Mouse (Mus musculus) intestine, postnatal 0 days (tissue): Measurements from ENCODE around the gene Sfxn5. TPM values are rescaled to one million over a fixed set of nuclear protein-coding genes. Genes with fewer than 3 reads are reported as not detected.

ENCODE experiments used
- ATAC-seq: fragments of 200-750 bp; cut with Nextera tagmentation; 2 replicates; pipeline ENCODE4 v1.8.0; 2017; ENCODE audit warnings: mild to moderate bottlenecking, moderate TSS enrichment, moderate library complexity
- H3K27ac ChIP-seq: fragments of 300-500 bp; sonication (generic); 2 replicates; pipeline ENCODE4 v1.5.1; 2014; ENCODE audit warnings: mild to moderate bottlenecking, low read depth, low read length, moderate library complexity
- H3K27me3 ChIP-seq: fragments of 300-500 bp; sonication (generic); replicated peaks from 2 replicates; pipeline ENCODE4 v1.6.1; 2014; ENCODE audit warnings: low read length, mixed read lengths; ENCODE audit not compliant: control insufficient read depth, insufficient read depth
- H3K36me3 ChIP-seq: fragments of 300-500 bp; sonication (generic); 2 replicates; pipeline ENCODE4 v1.6.1; 2014; ENCODE audit warnings: mild to moderate bottlenecking, moderate library complexity; ENCODE audit not compliant: control insufficient read depth, insufficient read depth
- H3K4me1 ChIP-seq: fragments of 300-500 bp; sonication (generic); replicated peaks from 2 replicates; pipeline ENCODE4 v1.6.1; 2014; ENCODE audit warnings: antibody characterized with exemption, low read length, mixed read lengths; ENCODE audit not compliant: control insufficient read depth, insufficient read depth
- H3K4me2 ChIP-seq: fragments of 300-500 bp; sonication (generic); replicated peaks from 2 replicates; pipeline ENCODE4 v1.6.1; 2014; ENCODE audit warnings: low read depth, mild to moderate bottlenecking, moderate library complexity
- H3K4me3 ChIP-seq: fragments of 300-500 bp; sonication (generic); 2 replicates; pipeline ENCODE4 v1.5.1; 2014; ENCODE audit warnings: low read depth, low read length
- H3K9ac ChIP-seq: fragments of 300-500 bp; sonication (generic); 2 replicates; pipeline ENCODE4 v1.6.1; 2014; ENCODE audit warnings: mild to moderate bottlenecking, low read depth, low read length
- H3K9me3 ChIP-seq: fragments of 300-500 bp; sonication (generic); 2 replicates; pipeline ENCODE4 v1.6.1; 2016; ENCODE audit warnings: mixed run types; ENCODE audit not compliant: control insufficient read depth
- CTCF ChIP-seq: sonication (generic); IDR thresholded peaks from 2 replicates; pipeline ENCODE4 v1.5.1; 2016; ENCODE audit warnings: low read depth, mild to moderate bottlenecking, control low read depth, antibody characterized with exemption, moderate library complexity
- WGBS: fragments of 180-500 bp; shearing (Covaris S2); extraction: QIAGEN DNeasy Blood & Tissue Kit; methylation state at CpG from one replicate; pipeline ENCODE4 v1.1.7; 2014; 5-methylcytosine and 5-hydroxymethylcytosine counted together
- polyA plus RNA-seq: library from polyadenylated mRNA; unstranded; fragments of >200 nt; fragmentation: Nextera tagmentation; extraction: Ambion mirVana; gene quantifications from 2 replicates; pipeline ENCODE4 v1.2.1, GENCODE M21; 2015

Gene Sfxn5
- polyA plus RNA-seq, 1 experiment from 2014 or later = 3.4 TPM

DNA sequence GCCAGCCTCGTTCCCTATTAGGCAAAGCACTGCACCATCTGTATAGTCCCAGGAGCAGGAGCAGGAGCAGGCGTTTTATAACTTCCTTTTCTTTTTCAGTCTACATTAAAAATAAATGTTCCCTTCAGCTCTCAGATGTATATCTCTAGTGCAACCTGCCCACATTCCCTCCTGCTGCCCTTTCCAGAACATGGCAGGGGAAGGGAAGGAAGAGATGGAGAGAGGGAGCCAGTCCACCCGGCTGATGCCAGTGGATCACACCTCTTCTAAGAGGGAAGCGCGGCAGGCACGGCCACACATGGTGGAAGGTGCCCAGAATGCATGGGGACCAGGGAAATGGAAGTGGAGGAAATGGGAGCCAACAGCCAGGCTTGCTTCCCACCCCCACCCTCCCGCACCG is 56.7 kb downstream of the Sfxn5 start:
- H3K27ac ChIP-seq = no peak overlapping the region
- WGBS = 80% methylated on average over 8 of the region's 8 CpGs
- H3K4me3 ChIP-seq = no peak overlapping the region
- no peaks in the 10 kb centered on the region for H3K36me3 ChIP-seq
- ATAC-seq = no peak
- no peak overlapping the region for H3K9ac ChIP-seq
- no peaks in the 10 kb centered on the region for H3K4me1 ChIP-seq
- no peaks in the 10 kb centered on the region for H3K9me3 ChIP-seq
- no peak for TF ChIP-seq CTCF
- no peaks in the 10 kb centered on the region for H3K27me3 ChIP-seq
- H3K4me2 ChIP-seq = no peak overlapping the region

DNA sequence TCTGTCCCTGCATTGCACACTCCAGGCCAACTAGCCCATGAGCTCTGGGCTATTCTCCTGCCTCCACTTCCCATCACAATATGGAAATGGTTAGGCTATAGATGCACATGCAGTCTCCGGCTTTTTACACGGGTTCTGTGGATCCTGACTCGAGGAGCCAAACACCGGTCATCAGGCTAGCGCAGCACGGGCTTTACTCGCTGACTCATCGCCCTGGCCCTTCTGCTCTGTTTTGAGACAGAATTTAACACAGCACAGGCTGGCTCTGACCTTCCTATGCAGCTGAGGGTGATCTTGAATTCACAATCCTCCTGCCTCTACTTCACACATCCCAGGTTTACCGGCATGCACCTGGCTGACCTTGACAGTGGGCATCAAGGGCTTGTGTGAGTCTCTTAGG is 60.8 kb downstream of the Sfxn5 start:
- ATAC-seq = no peak

DNA sequence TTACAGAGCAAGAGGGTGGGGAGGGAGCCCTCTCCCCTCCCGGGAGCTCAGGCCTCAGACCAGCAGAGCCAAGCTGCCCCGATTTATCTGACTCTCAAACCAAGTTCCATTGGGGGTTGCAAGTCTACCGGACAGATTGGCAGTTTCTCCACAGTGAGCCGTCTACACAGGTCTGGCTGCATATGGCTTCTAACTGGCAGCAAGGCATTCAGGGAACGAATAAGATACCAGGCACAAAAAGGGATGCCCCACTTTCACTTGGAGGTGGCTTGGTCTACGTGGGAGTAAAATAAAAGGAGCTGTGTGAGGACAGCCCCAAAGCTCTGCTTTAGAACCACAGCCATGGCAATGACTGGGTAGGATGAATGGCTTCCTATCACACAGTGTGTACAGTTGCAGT is 67.2 kb downstream of the Sfxn5 start:
- Histone ChIP-seq H3K36me3 (no peaks in the 10 kb centered on the region), H3K4me2 (no peak overlapping the region), H3K27ac (no peak overlapping the region), H3K27me3 (no peaks in the 10 kb centered on the region), H3K9ac (no peak overlapping the region), H3K4me1 (no peaks in the 10 kb centered on the region), H3K4me3 (no peak overlapping the region), H3K9me3 (no peaks in the 10 kb centered on the region)
- TF ChIP-seq CTCF = no peak
- ATAC-seq = no peak
- 73% methylated on average over 6 of the region's 6 CpGs for WGBS

More for the DNA sequence above, 60.8 kb downstream of the Sfxn5 start:
- no peak overlapping the region for H3K27ac ChIP-seq
- no peaks in the 10 kb centered on the region for H3K9me3 ChIP-seq
- no peaks in the 10 kb centered on the region for H3K27me3 ChIP-seq
- no peaks in the 10 kb centered on the region for H3K4me1 ChIP-seq
- no peaks in the 10 kb centered on the region for H3K36me3 ChIP-seq
- H3K4me2 ChIP-seq = no peak overlapping the region
- no peak for TF ChIP-seq CTCF
- 80% methylated on average over 9 of the region's 9 CpGs for WGBS
- no peak overlapping the region for H3K4me3 ChIP-seq
- no peak overlapping the region for H3K9ac ChIP-seq

DNA sequence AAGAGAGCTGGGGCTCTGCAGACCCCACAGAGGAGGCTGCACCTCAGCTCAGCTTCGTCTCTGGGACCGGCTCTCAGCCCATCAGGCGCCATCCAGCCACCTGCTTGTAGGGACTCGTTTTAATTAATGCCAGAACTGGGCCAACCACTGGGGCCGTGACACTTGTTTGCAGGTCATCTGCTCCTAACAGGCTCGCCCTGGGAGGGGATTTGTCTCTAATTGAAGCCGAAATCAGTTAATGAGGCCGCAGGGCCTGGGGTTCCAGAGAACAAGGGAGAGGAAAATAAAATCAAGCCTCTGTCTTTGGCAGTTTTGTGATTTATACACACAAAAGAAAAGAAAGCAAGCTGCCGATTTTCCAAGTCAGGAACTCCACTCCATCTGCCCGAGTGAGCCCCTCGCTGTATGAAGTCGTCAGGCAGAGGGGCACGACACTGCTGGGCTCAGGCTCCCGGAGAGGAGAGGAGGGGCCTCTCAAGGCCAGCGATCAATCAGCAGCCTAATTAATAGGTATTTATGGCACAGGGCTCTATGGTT is 68.2 kb downstream of the Sfxn5 start:
- H3K27me3 ChIP-seq = no peaks in the 10 kb centered on the region
- 47% methylated on average over 15 of the region's 15 CpGs for WGBS
- no peak overlapping the region for H3K4me3 ChIP-seq
- no peaks in the 10 kb centered on the region for H3K9me3 ChIP-seq
- H3K36me3 ChIP-seq = no peaks in the 10 kb centered on the region
- H3K4me1 ChIP-seq = 0 out of 2 replicates have a peak, but pooled peaks cover 6% of the 10 kb centered on the region
- no peak for ATAC-seq
- no peak for TF ChIP-seq CTCF
- no peak overlapping the region for H3K9ac ChIP-seq
- H3K4me2 ChIP-seq = no peak overlapping the region
- no peak overlapping the region for H3K27ac ChIP-seq

DNA sequence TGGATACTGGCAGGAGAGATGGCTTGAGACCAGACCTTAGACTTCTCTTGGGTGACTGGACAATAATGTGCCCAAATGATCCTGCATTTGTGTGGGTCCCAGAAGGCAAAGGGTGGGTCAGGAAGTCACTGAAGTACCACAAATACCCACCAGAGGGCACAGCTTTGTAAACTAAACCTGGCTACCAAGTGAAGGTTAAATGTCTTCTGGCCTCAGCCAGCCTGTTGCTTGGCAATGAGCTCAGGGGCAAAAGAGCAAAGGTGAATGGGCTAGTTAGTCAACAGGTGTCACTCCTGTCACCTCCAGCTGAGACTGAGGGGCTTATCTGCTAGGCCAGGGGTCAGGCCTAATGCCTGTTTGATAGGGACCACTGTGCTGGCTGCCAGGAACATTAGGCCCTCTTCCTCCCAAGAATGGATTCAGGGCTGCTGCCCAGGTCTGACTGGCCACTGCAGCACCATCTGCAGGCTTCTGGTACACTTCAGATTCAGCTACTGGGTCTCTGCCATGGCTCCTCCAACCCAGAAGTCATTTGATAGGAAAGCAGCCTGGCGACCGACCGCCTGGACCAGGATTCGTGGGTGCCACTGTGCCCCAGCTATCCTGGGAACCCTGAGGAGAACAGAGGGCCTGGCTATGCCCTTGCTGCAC is 70.2 kb downstream of the Sfxn5 start:
- Histone ChIP-seq H3K4me2 (no peak overlapping the region), H3K9ac (no peak overlapping the region), H3K27me3 (no peaks in the 10 kb centered on the region), H3K27ac (no peak overlapping the region), H3K4me1 (0 out of 2 replicates have a peak, but pooled peaks cover 6% of the 10 kb centered on the region), H3K4me3 (no peak overlapping the region), H3K9me3 (no peaks in the 10 kb centered on the region), H3K36me3 (no peaks in the 10 kb centered on the region)
- WGBS = 87% methylated on average over 4 of the region's 4 CpGs
- peak; percentile 79 for TF ChIP-seq CTCF
- 0 out of 2 replicates have a peak, but pooled peaks have one; percentile 16 for ATAC-seq

DNA sequence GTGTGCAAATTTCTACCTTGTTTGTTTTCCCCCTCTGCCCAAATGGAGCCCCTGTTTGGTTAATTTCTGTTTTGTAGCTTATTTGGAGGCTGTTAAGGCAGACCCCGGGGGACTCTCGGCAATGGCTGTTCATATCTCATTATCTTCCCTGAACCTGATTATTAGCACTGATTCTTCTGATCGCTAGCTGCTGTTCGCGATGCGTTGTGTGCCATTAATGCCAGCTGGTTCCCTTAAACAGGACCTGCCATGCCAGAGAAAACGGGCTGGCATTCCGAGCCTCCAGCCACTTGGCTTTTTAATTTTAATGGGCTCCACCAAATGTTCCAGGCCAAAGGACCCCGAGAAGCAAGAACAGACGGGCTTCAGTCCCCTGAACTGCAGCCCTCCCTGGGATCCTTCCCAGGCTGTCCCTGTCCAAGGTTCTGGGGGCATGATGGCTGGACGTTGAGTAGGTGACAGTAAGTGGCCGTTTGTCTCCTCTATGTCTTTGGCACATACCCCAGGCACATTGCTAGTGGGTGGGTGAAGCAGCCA is 74.1 kb downstream of the Sfxn5 start:
- TF ChIP-seq CTCF = no peak
- Histone ChIP-seq H3K27me3 (no peaks in the 10 kb centered on the region), H3K36me3 (no peaks in the 10 kb centered on the region), H3K9ac (no peak overlapping the region; the same call in 1 of the 2 replicates), H3K4me3 (no peak overlapping the region), H3K27ac (no peak overlapping the region), H3K4me1 (0 out of 2 replicates have a peak, but pooled peaks cover 6% of the 10 kb centered on the region), H3K9me3 (no peaks in the 10 kb centered on the region), H3K4me2 (no peak overlapping the region)
- WGBS = 84% methylated on average over 12 of the region's 12 CpGs
- ATAC-seq = no peak
